Mouse (Mus musculus): ENCODE measurements around the gene Tceal3. TPM values are rescaled to one million over a fixed set of nuclear protein-coding genes. Genes with fewer than 3 reads are reported as not detected.
"Not testable (repeated sequence)": the region's sequence is repeated elsewhere in the genome, so short reads cannot be mapped to it uniquely, and the experiment has no call there.

The Tceal3 gene
- polyA plus RNA-seq, 1 experiment from 2014 or later = 2.5 TPM

DNA sequence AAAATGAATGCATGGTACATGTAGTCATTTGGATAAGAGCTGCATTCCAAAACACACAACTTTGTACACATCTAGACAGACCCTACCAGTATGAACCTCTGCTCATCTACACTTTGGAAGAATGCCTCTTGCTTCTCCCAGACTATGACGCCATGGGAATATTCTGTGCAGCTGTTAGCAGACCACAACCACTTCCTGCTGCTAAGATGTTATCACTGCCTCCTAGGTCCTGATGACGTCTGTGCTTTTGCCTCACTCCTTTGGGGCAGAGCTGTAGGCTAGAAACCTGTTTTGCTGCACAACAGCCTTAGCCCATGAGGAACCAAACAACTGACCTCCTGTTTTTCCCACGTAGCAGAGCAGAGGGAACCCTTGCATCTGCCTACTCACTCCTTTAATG lies 25.2 kb downstream of the Tceal3 start:
- H3K4me1 ChIP-seq (ENCODE audit: control insufficient read depth, insufficient read depth, low read length); H3K27me3 ChIP-seq (ENCODE audit: control insufficient read depth, insufficient read depth, low read length); H3K36me3 ChIP-seq (ENCODE audit: control insufficient read depth, insufficient read depth); H3K9me3 ChIP-seq (replicated peaks; ENCODE audit: control insufficient read depth, low read length); H3K27ac ChIP-seq (ENCODE audit: low read length); H3K9ac ChIP-seq (ENCODE audit: low read length); H3K4me3 ChIP-seq (ENCODE audit: low read length); H3K4me2 ChIP-seq (ENCODE audit: low read depth, low read length): not testable (repeated sequence)
- 25% methylated on average over 3 of the region's 3 CpGs for WGBS
- peak; percentile 63 for ATAC-seq (replicated peaks; ENCODE audit: extremely low read depth, insufficient read depth, low FRiP score)

DNA sequence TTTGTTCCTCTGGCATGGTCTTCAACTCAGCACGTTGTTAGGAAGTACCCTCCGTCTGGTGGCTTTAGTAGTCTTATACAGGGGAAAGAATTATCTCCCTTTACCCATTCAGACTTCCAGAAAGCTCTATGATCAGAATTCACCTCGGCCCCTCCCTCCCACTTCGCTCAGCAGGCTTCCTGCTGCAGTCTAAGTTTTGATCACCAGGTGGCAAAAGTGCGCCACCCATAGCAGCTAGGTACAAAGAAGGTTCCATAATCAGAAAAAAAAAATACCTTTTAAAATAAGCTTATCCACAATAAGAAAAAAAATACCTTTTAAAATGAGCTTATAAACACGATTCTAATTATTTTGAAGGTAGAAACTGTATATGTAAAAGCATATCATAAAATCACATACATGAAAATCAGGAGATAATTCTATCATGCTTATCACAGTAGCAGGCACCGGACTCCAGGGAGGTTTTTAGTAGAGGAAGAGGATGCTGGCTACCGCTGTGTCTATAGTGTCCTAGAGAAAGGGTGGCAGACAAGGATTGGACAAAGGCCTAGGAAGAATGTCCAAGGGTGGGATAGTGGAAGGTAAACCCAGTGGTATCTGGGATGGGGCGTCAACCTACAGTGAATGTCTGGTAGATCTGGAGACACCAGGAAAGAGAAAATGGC lies 34.4 kb downstream of the Tceal3 start:
- Histone ChIP-seq H3K4me1 (ENCODE audit: control insufficient read depth, insufficient read depth, low read length) (no peaks in the 10 kb centered on the region), H3K4me2 (ENCODE audit: low read depth, low read length) (no peak overlapping the region), H3K4me3 (ENCODE audit: low read length) (no peak overlapping the region), H3K36me3 (ENCODE audit: control insufficient read depth, insufficient read depth) (no peaks in the 10 kb centered on the region), H3K27me3 (ENCODE audit: control insufficient read depth, insufficient read depth, low read length) (no peaks in the 10 kb centered on the region), H3K27ac (ENCODE audit: low read length) (no peak overlapping the region), H3K9ac (ENCODE audit: low read length) (no peak overlapping the region), H3K9me3 (replicated peaks; ENCODE audit: control insufficient read depth, low read length) (no peaks in the 10 kb centered on the region)
- no peak for ATAC-seq (replicated peaks; ENCODE audit: extremely low read depth, insufficient read depth, low FRiP score)
- WGBS = 41% methylated on average over 9 of the region's 9 CpGs

DNA sequence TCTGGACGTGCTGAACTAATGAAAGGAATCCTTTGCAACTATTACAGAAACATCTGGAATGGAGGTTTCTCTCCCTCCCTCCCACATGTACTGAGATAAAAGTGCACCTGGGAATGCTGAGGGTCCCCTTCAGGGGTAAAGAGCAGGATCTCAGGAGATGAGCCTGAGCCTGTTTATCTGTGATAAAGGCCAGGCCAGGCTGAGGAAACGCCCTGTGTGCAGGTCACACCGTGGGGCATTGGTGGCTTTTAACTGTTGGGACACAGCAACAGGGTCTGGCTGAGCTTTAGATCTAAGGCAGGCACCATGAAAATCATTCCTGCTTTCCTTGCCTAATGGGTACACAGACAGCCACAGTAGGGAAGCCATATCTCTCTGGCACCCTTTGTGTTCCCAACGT lies 35.3 kb downstream of the Tceal3 start:
- no peak overlapping the region for H3K27ac ChIP-seq (ENCODE audit: low read length)
- H3K4me2 ChIP-seq (ENCODE audit: low read depth, low read length) = no peak overlapping the region
- no peaks in the 10 kb centered on the region for H3K9me3 ChIP-seq (replicated peaks; ENCODE audit: control insufficient read depth, low read length)
- no peaks in the 10 kb centered on the region for H3K36me3 ChIP-seq (ENCODE audit: control insufficient read depth, insufficient read depth)
- no peak overlapping the region for H3K9ac ChIP-seq (ENCODE audit: low read length)
- H3K4me3 ChIP-seq (ENCODE audit: low read length) = no peak overlapping the region
- no peaks in the 10 kb centered on the region for H3K27me3 ChIP-seq (ENCODE audit: control insufficient read depth, insufficient read depth, low read length)
- WGBS = 54% methylated on average over 4 of the region's 4 CpGs
- ATAC-seq (replicated peaks; ENCODE audit: extremely low read depth, insufficient read depth, low FRiP score) = no peak
- no peaks in the 10 kb centered on the region for H3K4me1 ChIP-seq (ENCODE audit: control insufficient read depth, insufficient read depth, low read length)

DNA sequence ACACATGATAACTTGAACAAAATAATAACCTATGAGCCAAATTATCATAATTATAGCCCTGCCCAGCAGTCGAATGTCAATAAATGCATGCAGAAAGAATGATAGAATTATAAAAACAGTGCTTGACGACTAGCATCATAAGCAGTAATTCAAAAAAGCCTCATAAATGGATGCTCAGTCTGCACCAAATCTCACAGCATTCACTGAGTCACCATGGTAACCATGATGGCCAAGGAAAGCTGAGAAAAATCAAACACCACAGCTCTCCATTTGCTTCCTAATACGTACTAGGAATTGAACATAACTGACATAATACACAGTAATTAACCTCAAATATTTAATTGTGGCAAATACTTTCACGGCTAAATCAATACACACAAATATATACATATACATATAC lies 44.5 kb downstream of the Tceal3 start:
- Histone ChIP-seq H3K4me1 (ENCODE audit: control insufficient read depth, insufficient read depth, low read length) (no peaks in the 10 kb centered on the region), H3K9ac (ENCODE audit: low read length) (no peak overlapping the region), H3K9me3 (replicated peaks; ENCODE audit: control insufficient read depth, low read length) (no peaks in the 10 kb centered on the region), H3K27ac (ENCODE audit: low read length) (no peak overlapping the region), H3K27me3 (ENCODE audit: control insufficient read depth, insufficient read depth, low read length) (no peaks in the 10 kb centered on the region), H3K4me2 (ENCODE audit: low read depth, low read length) (no peak overlapping the region), H3K36me3 (ENCODE audit: control insufficient read depth, insufficient read depth) (no peaks in the 10 kb centered on the region), H3K4me3 (ENCODE audit: low read length) (no peak overlapping the region)
- ATAC-seq (replicated peaks; ENCODE audit: extremely low read depth, insufficient read depth, low FRiP score) = no peak
- WGBS = 70% methylated on average over 4 of the region's 4 CpGs

DNA sequence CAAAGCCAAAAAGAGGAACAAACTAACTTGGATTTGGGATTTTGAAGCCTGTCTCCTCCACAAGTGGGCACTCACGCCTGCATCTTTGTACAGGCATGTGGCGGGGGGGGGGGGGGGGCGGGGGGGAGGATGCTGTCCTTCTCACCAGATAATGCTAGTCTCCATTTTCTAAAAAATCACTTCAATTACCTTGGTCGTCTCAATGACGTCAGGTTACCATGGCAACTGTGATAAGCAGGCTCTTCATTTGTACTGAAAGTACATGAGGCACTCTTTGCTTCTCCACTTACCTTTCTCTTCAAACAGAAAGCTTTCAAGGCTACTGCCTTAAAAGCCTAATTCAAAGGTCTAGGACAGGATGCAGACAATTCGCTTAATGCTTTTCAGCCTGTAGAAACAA lies 49.1 kb downstream of the Tceal3 start:
- ATAC-seq (replicated peaks; ENCODE audit: extremely low read depth, insufficient read depth, low FRiP score) = no peak
- Histone ChIP-seq H3K4me3 (ENCODE audit: low read length) (no peak overlapping the region), H3K27me3 (ENCODE audit: control insufficient read depth, insufficient read depth, low read length) (no peaks in the 10 kb centered on the region), H3K27ac (ENCODE audit: low read length) (no peak overlapping the region), H3K36me3 (ENCODE audit: control insufficient read depth, insufficient read depth) (no peaks in the 10 kb centered on the region), H3K4me2 (ENCODE audit: low read depth, low read length) (no peak overlapping the region), H3K4me1 (ENCODE audit: control insufficient read depth, insufficient read depth, low read length) (no peaks in the 10 kb centered on the region), H3K9ac (ENCODE audit: low read length) (no peak overlapping the region), H3K9me3 (replicated peaks; ENCODE audit: control insufficient read depth, low read length) (no peaks in the 10 kb centered on the region)
- WGBS = 29% methylated on average over 4 of the region's 6 CpGs

DNA sequence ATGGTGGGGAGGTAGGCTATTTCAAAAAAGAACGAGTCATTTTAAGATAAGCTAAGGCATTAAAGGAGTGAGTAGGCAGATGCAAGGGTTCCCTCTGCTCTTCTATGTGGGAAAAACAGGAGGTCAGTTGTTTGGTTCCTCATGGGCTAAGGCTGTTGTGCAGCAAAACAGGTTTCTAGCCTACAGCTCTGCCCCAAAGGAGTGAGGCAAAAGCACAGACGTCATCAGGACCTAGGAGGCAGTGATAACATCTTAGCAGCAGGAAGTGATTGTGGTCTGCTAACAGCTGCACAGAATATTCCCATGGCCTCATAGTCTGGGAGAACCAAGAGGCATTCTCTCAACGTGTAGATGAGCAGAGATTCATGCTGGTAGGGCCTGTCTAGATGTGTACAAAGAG lies 55.2 kb downstream of the Tceal3 start:
- not testable (repeated sequence) for H3K9ac ChIP-seq (ENCODE audit: low read length); H3K4me3 ChIP-seq (ENCODE audit: low read length); H3K36me3 ChIP-seq (ENCODE audit: control insufficient read depth, insufficient read depth); H3K9me3 ChIP-seq (replicated peaks; ENCODE audit: control insufficient read depth, low read length); ATAC-seq (replicated peaks; ENCODE audit: extremely low read depth, insufficient read depth, low FRiP score); H3K4me2 ChIP-seq (ENCODE audit: low read depth, low read length); H3K4me1 ChIP-seq (ENCODE audit: control insufficient read depth, insufficient read depth, low read length); H3K27me3 ChIP-seq (ENCODE audit: control insufficient read depth, insufficient read depth, low read length); H3K27ac ChIP-seq (ENCODE audit: low read length)
- WGBS = 13% methylated on average over 3 of the region's 3 CpGs

DNA sequence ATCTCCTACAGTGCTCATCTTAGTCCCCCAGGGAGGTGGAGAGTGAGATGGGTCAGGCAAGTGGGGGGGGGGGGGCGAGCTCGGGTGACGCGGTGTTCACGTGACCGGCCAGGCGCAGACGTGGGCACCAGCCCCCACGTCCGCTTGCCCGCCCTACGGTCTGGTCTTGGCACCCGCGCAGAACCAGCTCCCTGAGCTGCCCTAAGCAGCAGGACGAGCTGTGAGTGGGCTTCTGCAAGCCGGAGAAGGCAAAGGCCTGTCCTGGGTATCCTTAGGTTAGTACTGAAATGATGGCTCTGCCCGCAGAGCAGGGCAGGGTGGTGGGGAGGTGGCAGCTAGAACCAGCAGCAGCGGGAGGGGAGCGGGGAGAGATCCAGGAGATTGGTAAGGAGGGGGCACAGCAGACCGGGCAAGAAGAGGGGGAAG lies 75.7 kb downstream of the Tceal3 start:
- peak overlapping the region; percentile 75 for H3K4me2 ChIP-seq (ENCODE audit: low read depth, low read length)
- H3K9ac ChIP-seq (ENCODE audit: low read length) = 0 out of 2 replicates have a peak overlapping the region, but pooled peaks have one; percentile 26
- ATAC-seq (replicated peaks; ENCODE audit: extremely low read depth, insufficient read depth, low FRiP score) = no peak
- 16% methylated on average over 18 of the region's 20 CpGs for WGBS
- H3K36me3 ChIP-seq (ENCODE audit: control insufficient read depth, insufficient read depth) = no peaks in the 10 kb centered on the region
- H3K27me3 ChIP-seq (ENCODE audit: control insufficient read depth, insufficient read depth, low read length) = no peaks in the 10 kb centered on the region
- H3K4me1 ChIP-seq (ENCODE audit: control insufficient read depth, insufficient read depth, low read length) = no peaks in the 10 kb centered on the region
- no peaks in the 10 kb centered on the region for H3K9me3 ChIP-seq (replicated peaks; ENCODE audit: control insufficient read depth, low read length)
- no peak overlapping the region for H3K27ac ChIP-seq (ENCODE audit: low read length)
- peak overlapping the region; percentile 48 for H3K4me3 ChIP-seq (ENCODE audit: low read length)

DNA sequence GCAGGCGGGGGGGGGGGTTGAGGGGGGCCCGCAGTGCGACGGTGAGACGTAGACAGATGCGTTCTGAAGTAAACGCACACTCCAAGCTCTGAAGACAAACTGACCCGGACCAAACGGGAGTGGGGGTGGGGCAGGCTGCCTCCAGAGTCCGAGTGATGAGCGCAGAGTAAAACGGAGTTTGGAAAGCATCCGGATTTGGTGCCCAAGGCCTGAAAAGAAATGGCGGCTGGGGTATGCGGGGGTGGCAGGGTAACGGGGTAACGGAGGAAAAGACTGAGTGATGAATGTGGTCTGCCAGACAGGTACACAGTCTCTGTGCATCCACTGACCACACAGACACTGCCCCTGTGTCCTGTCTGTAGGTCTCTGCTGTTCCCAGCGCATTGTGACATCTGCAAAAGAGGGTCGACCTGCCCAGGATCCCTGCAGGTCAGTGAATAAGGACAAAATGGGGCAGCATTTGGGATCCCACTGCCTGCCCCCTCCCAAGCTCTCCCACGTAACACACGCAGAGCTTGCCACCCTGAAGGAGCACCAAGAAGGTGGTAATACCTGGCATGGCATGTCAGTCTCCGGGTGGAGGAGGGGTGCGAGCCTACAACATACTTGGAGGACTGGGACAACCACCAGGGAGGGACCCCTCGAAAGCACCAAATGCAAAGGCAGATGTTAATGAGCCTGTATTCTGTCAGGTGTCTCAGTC lies 76.3 kb downstream of the Tceal3 start:
- H3K36me3 ChIP-seq (ENCODE audit: control insufficient read depth, insufficient read depth); H3K9ac ChIP-seq (ENCODE audit: low read length); H3K9me3 ChIP-seq (replicated peaks; ENCODE audit: control insufficient read depth, low read length); H3K27ac ChIP-seq (ENCODE audit: low read length); ATAC-seq (replicated peaks; ENCODE audit: extremely low read depth, insufficient read depth, low FRiP score); H3K27me3 ChIP-seq (ENCODE audit: control insufficient read depth, insufficient read depth, low read length); H3K4me1 ChIP-seq (ENCODE audit: control insufficient read depth, insufficient read depth, low read length): not testable (repeated sequence)
- Histone ChIP-seq H3K4me2 (ENCODE audit: low read depth, low read length) (peak overlapping the region; percentile 75), H3K4me3 (ENCODE audit: low read length) (peak overlapping the region; percentile 48)
- 14% methylated on average over 22 of the region's 24 CpGs for WGBS

DNA sequence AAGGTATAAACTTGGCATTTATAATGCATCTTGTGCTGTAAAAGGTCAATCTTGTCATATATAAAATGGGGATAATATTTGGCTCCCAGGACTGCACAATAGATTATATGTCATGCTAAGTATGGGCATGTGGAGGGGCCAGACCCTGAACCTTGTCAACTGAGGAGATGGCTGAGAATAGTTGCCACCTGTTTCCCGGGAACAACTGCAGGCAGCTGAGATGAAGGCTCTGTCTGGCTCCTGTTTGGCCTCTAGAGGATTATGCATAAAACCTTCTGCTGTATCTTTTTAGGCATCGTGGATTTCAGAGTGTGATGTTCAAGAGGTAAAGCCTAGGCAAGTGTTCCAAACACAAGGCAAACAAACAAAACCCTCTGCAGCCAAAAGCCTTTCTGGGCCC lies 78.2 kb downstream of the Tceal3 start:
- Histone ChIP-seq H3K4me2 (ENCODE audit: low read depth, low read length) (no peak overlapping the region), H3K27ac (ENCODE audit: low read length) (no peak overlapping the region), H3K27me3 (ENCODE audit: control insufficient read depth, insufficient read depth, low read length) (no peaks in the 10 kb centered on the region), H3K9me3 (replicated peaks; ENCODE audit: control insufficient read depth, low read length) (no peaks in the 10 kb centered on the region), H3K4me1 (ENCODE audit: control insufficient read depth, insufficient read depth, low read length) (no peaks in the 10 kb centered on the region), H3K9ac (ENCODE audit: low read length) (no peak overlapping the region), H3K36me3 (ENCODE audit: control insufficient read depth, insufficient read depth) (no peaks in the 10 kb centered on the region), H3K4me3 (ENCODE audit: low read length) (no peak overlapping the region)
- WGBS = 52% methylated on average over 2 of the region's 2 CpGs
- no peak for ATAC-seq (replicated peaks; ENCODE audit: extremely low read depth, insufficient read depth, low FRiP score)

All from heart, embryonic 16.5 days (tissue).